Mouse (Mus musculus) ovary, postnatal 14 days (tissue): ENCODE measurements at regions not wholly inside any gene's neighbourhood (a gene's known extent, or its start where the extent isn't known, plus 50 kb on each side); places are given as distances from the start of the nearest gene placed in this dataset.

ENCODE experiments used
- DNase-seq: peaks from one replicate; pipeline ENCODE4 v3.0.0; 2022; ENCODE audit warnings: low spot score

DNA sequence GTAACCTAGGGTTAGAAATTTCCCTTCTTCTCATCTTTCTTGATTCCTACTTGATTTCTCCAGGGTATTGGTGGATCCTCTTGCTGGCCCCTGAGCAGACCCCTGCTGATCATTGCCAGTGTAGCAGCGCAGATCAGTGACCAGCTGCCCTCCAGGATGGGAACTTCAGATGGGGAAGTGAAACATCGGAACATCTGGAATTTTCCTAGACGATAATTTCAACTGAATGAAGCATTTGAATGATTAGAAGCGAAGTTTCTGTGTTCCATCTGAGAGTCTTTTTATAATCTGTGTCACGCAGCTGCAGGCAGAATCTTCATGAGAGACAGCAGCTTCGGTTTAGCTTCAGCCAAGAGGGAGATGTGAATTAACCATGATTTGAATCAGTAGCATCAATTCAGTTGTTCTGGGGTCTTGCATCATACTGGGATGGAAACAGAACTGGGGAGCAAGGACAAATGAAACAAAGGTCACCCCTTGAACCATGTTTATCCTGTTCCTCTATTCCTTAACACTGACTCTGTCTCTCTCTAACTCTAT, 57.8 kb upstream of the Ddit4l start:
- DNase-seq = no peak

DNA sequence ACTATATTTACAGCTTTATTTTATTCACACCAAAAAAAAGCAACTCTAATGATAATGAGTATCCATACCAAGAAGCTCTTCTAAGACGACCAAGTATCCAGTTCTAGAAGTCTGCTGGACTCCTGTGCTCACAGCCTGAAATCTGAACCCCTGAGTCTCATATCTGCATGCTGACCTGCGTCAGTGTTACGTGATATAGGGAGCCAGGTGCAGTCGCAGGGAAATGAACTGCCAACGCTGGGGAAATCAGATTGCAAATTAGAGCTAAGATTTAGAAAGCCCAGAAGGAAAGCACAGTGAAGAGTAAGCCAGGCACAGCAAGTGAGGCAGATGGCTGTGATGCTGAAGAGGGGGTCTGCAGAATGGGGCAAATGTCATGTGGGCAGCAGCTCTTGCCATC, 57.1 kb upstream of the Ddit4l start:
- DNase-seq = no peak

DNA sequence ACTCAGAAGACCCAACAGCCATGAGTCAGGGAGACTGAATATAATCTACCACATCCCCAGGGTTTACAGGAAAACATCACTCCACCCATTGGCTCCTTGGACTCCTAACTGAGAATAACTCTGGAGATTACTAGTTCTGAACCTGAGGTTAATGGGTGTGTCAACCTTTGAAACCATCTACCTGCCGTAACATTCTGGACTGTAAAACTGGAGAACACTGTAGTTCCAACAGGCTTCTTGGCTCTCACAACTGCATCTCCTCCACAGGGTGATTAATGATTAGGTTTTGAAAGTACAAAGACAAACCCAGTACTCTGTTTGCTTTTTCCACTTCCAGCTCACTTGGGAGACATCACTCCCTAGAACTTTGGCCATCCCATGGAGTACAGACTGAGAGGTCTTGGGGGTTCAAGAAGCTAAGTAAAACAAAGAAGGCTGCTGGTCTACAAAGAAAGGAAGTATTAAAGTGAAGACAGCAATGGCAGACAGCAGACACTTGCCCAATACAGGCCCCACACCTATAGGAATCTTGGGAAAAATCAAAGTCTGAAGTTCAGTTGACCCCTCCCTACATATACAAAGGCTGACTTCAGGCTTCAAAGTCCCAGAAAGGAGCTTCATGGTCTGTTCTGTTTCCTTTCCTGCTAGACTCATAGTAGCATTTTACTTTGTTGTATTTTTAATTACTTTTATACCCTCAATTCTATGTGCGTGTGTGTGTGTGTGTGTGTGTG, 52.7 kb upstream of the Ddit4l start:
- DNase-seq = no peak
